28 mouse cellular contexts compared by ENCODE assay signal in genomic region chr19:56316531-56316930, GRCm38 (mm10). TPM values are rescaled to one million over a fixed set of nuclear protein-coding genes. Genes with fewer than 3 reads are reported as not detected.
"Had no signal": no experiment of that assay in that cellular context is flagged by ENCODE, and none has a peak within 500 bp of the region (broad histone marks: within the 10 kb centered on the region; RNA-seq: fewer than 3 reads in every experiment).

No protein-coding gene starts in this region.

- DNase-seq: gastrocnemius, adult 2 months; gastrocnemius, postnatal 10 days; gastrocnemius, postnatal 25 days; heart, adult 18-20 months; heart, postnatal 10 days; heart, postnatal 4 days; kidney, adult 18-20 months; kidney, adult 8-10 months; kidney, postnatal 10 days; kidney, postnatal 25 days; kidney, postnatal 4 days; liver; liver, embryonic 13.5 days had no signal

RNA-seq across cellular contexts. Expression of gene Habp2, which starts 29.6 kb away (rescaled TPM):
- total RNA-seq: gastrocnemius, adult 2 months; gastrocnemius, postnatal 25 days; granulocyte monocyte progenitor cell, adult 5-6 weeks; heart, adult 18-20 months; heart, adult 8-10 months; heart, postnatal 10 days; heart, postnatal 25 days; heart, postnatal 4 days; layer of hippocampus, adult 2 months; layer of hippocampus, postnatal 10 days; layer of hippocampus, postnatal 25 days; left cerebral cortex, adult 2 months; left cerebral cortex, postnatal 14 days; left cerebral cortex, postnatal 36 days had no signal
- polyA plus RNA-seq: hindbrain, embryonic 10.5 days; hindbrain, embryonic 14.5 days; hindbrain, embryonic 16.5 days; limb, embryonic 10.5 days; limb, embryonic 12.5 days; limb, embryonic 14.5 days had no signal
